Mouse (Mus musculus): ENCODE data around the gene Pcp4.

DNA sequence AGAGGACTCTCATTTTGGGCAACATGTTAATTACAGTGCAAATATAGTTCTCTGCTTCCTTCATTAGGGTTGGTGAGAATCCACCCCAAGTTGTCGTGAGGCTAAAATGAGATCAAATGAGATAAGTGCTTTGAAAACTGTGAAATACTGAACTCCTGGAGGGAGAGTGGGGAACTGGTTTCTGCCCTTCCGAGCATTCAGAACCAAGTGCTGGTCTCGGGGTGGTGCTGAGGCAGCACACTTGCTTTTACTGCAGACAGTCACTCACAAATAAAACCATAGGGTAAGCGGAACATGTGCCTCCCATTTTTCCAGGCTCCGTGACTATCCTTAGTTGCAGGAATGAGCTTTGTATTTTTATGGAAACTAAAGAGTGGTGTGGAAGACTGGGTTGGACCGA, 26.7 kb downstream of the Pcp4 start:
- TF ChIP-seq CTCF (IDR thresholded peaks at IDR 0.05; ENCODE audit: borderline replicate concordance, insufficient read depth, low read depth, low read length) = no peak
- no peak for TF ChIP-seq POLR2A (IDR thresholded peaks at IDR 0.05; ENCODE audit: borderline replicate concordance, insufficient read depth, low read length)

All from cerebellum, adult 2 months (tissue).